Mouse (Mus musculus) lung, postnatal 4 days (tissue): Measurements from ENCODE around the gene Crebbp.
"Not testable (repeated sequence)": the region's sequence is repeated elsewhere in the genome, so short reads cannot be mapped to it uniquely, and the experiment has no call there.

Experiments
- DNase-seq, 2 experiments: peaks; one replicate each; pipeline ENCODE4 v3.0.0; 2021

Crebbp gene

GRCm38 (mm10) chr16:4213799-4214551 is at the start of gene Crebbp:
Crebbp (minus strand) TSS chr16:4213997.
- peak; percentile 94 for DNase-seq

DNA sequence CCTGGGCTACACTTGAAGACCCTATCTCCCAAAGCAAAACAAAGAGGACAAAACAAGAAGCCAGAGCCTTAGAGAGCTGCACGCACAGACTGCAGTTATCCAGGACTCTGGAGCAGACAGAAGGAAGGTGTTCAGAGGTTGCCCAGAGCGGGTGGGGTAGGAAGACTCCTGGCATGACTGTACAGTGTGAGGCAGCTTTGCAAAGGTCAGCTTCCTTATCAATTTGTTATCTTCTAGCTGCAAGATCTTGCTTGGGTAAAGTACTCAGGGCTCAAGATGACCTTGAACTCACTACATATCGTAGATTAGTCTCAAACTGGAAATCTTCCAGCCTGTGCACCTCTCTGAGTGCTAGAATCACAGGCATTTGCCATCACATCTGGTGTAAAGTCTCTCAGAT is 49.7 kb upstream of the Crebbp start:
- DNase-seq: no peak

- DNase-seq: no peak
Measured at GRCm38 (mm10) chr16:4257546-4257945, 43.7 kb upstream of the Crebbp start.

GRCm38 (mm10) chr16:4248791-4249190 is 35.0 kb upstream of the Crebbp start:
- DNase-seq: no peak

DNA sequence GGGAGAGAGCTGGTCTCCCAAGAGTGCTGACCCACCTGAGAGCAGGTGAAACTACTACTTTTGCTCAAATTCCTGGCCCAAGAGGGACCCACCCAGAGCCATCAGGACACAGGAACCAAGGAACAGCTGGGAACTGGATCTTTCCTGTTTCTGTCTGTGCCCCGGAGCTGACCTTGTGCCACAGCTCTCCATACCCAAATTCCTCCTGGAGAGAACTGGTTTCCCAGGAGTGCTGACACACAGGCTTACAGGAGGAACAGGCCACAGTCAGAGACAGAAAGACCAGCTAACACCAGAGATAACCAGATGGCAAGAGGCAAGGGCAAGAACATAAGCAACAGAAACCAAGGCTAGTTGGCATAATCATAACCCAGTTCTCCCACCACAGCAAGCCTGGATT is 31.4 kb upstream of the Crebbp start:
- DNase-seq: not testable (repeated sequence)

- DNase-seq: no peak
Measured at GRCm38 (mm10) chr16:4236131-4236530, 22.3 kb upstream of the Crebbp start.

DNA sequence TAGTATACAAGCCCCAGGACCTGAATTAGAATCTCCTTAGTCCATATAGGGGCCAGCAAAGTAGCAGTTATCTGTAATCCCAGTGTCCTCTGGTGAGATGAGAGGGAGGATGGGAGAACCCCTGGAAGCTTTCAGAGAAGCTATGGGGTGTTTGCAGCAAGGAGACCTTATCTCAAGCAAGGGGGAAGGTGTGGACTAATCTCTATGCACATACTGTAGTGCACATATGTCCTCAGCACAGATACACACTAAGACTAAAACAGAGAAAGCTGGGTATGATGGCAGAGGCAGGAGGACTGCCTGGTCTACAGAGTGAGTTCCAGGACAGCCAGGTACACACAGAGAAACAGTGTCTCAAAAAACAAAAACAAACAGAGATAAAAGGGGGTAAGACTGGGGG is 21.8 kb upstream of the Crebbp start:
- DNase-seq: no peak

DNA sequence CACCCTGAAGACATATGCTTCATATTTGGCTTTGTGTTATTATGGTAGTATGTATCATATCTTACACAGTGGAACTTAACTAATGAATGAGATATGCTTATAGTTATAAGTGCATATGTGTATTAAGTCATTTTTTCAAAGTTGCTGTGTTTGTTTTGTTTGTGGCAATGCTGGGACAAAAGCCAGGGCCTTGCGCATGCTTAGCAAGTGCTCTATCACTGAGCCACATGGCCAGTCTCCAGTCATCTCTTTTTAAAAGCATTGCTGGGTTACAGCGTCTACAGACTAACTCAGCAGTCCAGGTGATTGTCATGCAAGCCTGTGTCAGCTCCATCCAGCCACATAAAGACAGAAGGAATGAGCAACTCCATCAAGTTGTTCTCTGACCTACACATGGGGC is 12.0 kb upstream of the Crebbp start:
- no peak for DNase-seq

- no peak for DNase-seq
Measured at GRCm38 (mm10) chr16:4214631-4215240, 939 bp upstream of the Crebbp start.

DNA sequence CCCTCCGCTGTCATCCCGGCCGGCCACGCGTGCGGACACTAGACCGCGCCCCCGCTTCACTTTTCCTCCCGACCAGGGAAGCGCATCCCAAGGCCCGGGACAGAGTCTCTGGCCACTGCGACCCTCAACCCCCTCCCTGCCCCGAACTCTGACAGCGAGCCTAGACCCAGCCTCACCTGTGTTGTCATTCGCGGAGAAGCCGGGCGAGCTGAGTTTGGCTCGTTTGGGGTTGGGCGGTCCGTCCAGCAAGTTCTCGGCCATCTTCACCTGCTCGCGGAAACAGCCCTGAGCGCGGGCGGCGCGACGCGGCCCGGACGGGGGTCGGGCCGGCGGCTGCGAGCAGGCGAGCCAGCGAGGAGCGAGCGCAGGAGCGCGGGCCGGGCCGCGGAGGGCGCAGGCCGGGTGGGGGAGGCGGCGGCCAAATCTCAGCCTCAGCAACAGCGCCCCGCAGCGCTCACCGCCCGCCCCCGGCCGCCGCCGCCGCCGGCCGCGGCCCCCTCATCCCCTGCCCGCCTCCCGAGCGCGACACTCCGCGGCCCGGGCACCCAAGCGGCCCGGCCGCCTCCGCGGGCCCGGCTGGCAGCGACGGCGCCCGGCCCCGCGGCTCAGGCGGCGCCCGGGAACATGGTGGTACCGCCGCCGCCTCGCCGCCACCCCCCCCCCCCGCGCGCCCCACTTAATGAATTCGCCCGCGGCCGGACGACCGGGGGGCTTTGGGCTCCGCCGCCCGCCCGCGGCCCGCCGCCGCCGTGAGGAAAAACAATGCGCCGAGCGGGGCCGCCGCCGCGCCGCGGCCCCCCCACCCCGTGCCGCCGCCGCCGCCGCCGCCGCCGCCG is 616 bp downstream of the Crebbp start:
- DNase-seq: peak; percentile 80 to 84

GRCm38 (mm10) chr16:4212167-4212962 is 1.4 kb downstream of the Crebbp start:
- DNase-seq: no peak

- no peak for DNase-seq
Measured at GRCm38 (mm10) chr16:4210290-4210689, 3.5 kb downstream of the Crebbp start.

DNA sequence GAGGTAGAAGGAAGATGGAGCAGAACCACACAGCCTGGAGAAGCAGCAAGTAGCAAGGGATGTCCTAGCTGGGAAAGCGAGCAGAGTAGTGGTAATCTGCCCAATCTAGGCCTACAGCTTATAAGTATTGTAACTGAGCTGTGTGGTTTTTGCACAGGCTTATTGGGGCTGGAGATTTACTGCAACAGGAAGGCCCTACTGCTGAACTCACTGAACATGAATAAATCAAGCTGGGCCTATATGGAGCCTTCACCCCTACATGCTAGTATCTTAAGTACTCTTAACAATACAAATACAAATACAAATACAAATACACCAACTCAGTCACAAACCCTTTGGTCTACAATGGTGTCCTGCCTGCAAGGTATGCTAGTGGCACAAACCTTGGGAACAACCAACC is 10.2 kb downstream of the Crebbp start:
- DNase-seq: no peak

DNA sequence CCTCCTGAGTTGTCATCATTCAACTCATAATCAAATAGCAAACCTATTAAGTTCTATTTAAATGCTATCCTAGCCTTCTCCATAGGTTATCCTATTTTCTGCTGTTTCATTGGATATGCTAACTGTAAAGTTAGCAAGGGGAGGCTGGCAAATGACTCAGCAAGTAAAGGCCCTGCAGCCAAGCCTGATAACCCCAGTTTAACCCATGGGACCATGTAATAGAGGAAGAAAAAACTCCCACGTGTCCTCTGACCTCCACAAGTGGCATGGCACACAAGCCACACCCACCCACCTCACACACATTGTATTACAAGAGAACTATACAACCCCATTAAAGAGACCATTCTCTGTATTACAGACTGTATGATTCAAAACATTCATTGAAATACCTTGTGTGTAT is 13.8 kb downstream of the Crebbp start:
- peak in 1 of 2 experiments; percentile 10 for DNase-seq

DNA sequence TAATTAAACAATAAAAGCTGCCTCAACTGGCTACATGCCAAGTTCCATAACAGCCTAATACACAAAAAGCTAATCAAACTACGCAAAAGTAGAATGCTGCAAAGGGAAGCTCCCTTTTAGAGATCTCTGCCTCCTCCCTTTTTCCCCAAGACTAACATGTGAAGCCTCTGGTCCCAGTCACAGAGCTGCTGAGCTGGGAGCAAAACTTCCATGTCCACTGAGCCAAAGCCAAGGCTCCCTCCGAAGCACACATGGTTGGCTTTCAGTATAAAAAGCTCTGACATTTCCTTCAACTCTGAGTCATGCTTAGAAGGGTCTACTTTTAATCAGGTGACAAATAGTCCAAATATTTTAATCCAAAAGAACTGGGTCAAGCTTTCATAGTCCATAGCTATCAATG is 14.2 kb downstream of the Crebbp start:
- no peak for DNase-seq

- no peak for DNase-seq
Measured at GRCm38 (mm10) chr16:4198004-4198403, 15.8 kb downstream of the Crebbp start.

GRCm38 (mm10) chr16:4190166-4190565 is 23.6 kb downstream of the Crebbp start:
- no peak for DNase-seq

GRCm38 (mm10) chr16:4175134-4175533 is 38.7 kb downstream of the Crebbp start:
- DNase-seq: no peak

DNA sequence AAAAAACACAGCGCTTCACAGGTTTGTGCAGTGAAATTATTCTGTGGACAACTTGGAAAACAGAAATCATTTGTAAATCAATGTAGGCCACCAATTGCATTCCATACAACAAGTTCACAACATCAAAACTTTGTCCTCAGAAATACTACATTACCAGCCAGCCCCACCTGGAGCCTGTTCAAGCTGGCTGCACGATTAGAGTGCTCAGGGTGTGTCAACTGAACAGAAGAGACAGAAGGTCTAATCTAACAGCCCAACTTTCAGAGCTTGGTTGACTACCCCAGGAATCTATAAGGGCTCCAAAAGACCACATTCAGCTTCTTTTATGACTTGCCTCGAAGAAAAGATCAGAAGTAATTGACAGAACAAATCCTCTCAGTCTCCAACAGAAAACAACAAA is 44.3 kb downstream of the Crebbp start:
- DNase-seq: no peak

DNA sequence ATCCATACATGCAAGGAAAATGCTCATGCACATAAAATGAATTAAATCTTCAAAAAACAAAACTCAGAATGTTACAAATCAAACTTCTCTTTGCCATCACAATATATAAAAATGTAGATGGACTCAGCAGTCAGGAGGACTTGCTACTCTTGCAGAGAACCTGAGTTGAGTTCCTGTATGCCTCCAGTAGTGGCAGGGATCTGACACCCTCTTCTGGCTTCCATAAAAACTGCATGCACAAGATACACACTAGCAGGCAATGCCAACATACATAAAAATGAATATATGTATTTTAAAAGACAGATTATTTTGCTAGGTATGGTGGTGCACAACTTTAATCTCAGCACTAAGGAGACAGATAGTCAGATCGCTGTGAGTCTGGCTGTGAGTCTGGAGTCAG is 45.3 kb downstream of the Crebbp start:
- DNase-seq: no peak

GRCm38 (mm10) chr16:4160898-4161247 is 52.9 kb downstream of the Crebbp start:
- DNase-seq: no peak

GRCm38 (mm10) chr16:4160246-4160897 is 53.4 kb downstream of the Crebbp start:
- peak in 1 of 2 experiments; percentile 33 for DNase-seq
